Mouse (Mus musculus) stomach, postnatal 0 days (tissue): ENCODE results near the gene Eme1.

ENCODE experiments used
- CTCF ChIP-seq: IDR thresholded peaks from 2 replicates; pipeline ENCODE4 v1.5.1; 2016; ENCODE audit warnings: antibody characterized with exemption, low read depth, mild to moderate bottlenecking, moderate library complexity
- EP300 ChIP-seq: optimal IDR thresholded peaks from 2 replicates; pipeline ENCODE3; 2016; ENCODE audit warnings: antibody characterized with exemption

- no peak for TF ChIP-seq EP300
- TF ChIP-seq CTCF = no peak
These were observed 36.1 kb downstream of the Eme1 start for GRCm38 (mm10) chr11:94617646-94618045.
